ENCODE assay signal across 15 mouse cellular contexts in the genomic region with DNA sequence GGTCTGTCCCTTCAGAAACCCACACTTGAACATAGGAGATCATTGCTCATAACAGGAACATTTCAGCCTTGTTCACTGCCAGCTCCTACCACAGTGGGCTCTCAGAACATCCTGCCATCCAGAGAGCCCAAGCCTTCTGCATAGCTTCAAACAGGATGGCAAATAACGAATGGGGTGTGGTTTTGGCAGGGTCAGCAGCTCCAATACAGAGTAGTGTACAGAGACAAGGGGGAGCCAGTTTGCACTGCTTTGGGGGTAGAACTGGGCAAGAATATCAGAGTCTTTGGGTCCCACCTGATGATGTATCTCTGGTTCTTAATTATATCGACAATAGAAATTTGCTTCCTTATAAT. TPM values are rescaled to one million over a fixed set of nuclear protein-coding genes. Genes with fewer than 3 reads are reported as not detected.
DNase-seq lines count a peak whose midpoint lies in the region; ATAC-seq and TF ChIP-seq lines count a peak whose summit lies in the region.
"Had no signal": no experiment of that assay in that cellular context is flagged by ENCODE, and none has a peak within 500 bp of the region (broad histone marks: within the 10 kb centered on the region; RNA-seq: fewer than 3 reads in every experiment).

No protein-coding gene starts in this region.

- WGBS in forebrain, embryonic 13.5 days: 62% methylated on average over 2 of the region's 2 CpGs
- 77% methylated on average over 2 of the region's 2 CpGs for WGBS in forebrain, embryonic 11.5 days
- WGBS in intestine, embryonic 14.5 days: 52% methylated on average over 2 of the region's 2 CpGs
- 56% methylated on average over 2 of the region's 2 CpGs for WGBS in intestine, postnatal 0 days
- 60% methylated on average over 2 of the region's 2 CpGs for WGBS in midbrain, embryonic 15.5 days
- 76% methylated on average over 2 of the region's 2 CpGs for WGBS in midbrain, embryonic 10.5 days

- no peak for TF ChIP-seq CTCF in intestine, postnatal 0 days (IDR thresholded peaks at IDR 0.05; ENCODE audit: low read depth)

- no peaks in the 10 kb centered on the region for H3K27me3 ChIP-seq in forebrain, embryonic 13.5 days
- H3K27me3 ChIP-seq in forebrain, embryonic 11.5 days (ENCODE audit: control insufficient read depth, insufficient read depth, low read length): no peaks in the 10 kb centered on the region
- no peaks in the 10 kb centered on the region for H3K27me3 ChIP-seq in intestine, embryonic 14.5 days (replicated peaks; ENCODE audit: control insufficient read depth, insufficient read depth, low read length)
- H3K27me3 ChIP-seq in intestine, postnatal 0 days (replicated peaks; ENCODE audit: control insufficient read depth, insufficient read depth, low read length): no peaks in the 10 kb centered on the region
- no peaks in the 10 kb centered on the region for H3K27me3 ChIP-seq in midbrain, embryonic 15.5 days (replicated peaks)
- H3K27me3 ChIP-seq in midbrain, embryonic 10.5 days (ENCODE audit: low read depth, poor library complexity, severe bottlenecking): no peaks in the 10 kb centered on the region
- H3K27me3 ChIP-seq: limb, embryonic 13.5 days had no signal

- no peak for ATAC-seq in forebrain, embryonic 13.5 days
- no peak for ATAC-seq in forebrain, embryonic 11.5 days (replicated peaks; ENCODE audit: low FRiP score)
- no peak for ATAC-seq in intestine, embryonic 14.5 days (replicated peaks; ENCODE audit: low FRiP score, low TSS enrichment, low read depth)
- ATAC-seq in intestine, postnatal 0 days: no peak
- no peak for ATAC-seq in midbrain, embryonic 15.5 days (replicated peaks)
- ATAC-seq: midbrain, embryonic 16.5 days had no signal

- no peak for DNase-seq in forebrain, embryonic 11.5 days (ENCODE audit: low spot score)
- no peak for DNase-seq in intestine, embryonic 14.5 days (ENCODE audit: low spot score)
- no peak for DNase-seq in midbrain, embryonic 10.5 days (ENCODE audit: low spot score)
- DNase-seq in embryo, embryonic 9.5 days (ENCODE audit: extremely low spot score): no peak
- DNase-seq in spleen, postnatal 36 days (ENCODE audit: low spot score in 2 of 2): no peak
- DNase-seq: adrenal gland, postnatal 36 days; retina, postnatal 1 day; spleen, adult 18-20 months had no signal

- no peak overlapping the region for H3K4me3 ChIP-seq in forebrain, embryonic 13.5 days
- H3K4me3 ChIP-seq in forebrain, embryonic 11.5 days (ENCODE audit: low read depth, low read length): no peak overlapping the region
- H3K4me3 ChIP-seq in intestine, embryonic 14.5 days (ENCODE audit: low read depth, low read length): no peak overlapping the region
- no peak overlapping the region for H3K4me3 ChIP-seq in intestine, postnatal 0 days (ENCODE audit: low read depth, low read length)
- no peak overlapping the region for H3K4me3 ChIP-seq in midbrain, embryonic 15.5 days
- no peak overlapping the region for H3K4me3 ChIP-seq in midbrain, embryonic 10.5 days
- H3K4me3 ChIP-seq: limb, embryonic 13.5 days had no signal

- H3K4me1 ChIP-seq in forebrain, embryonic 13.5 days: peaks cover 14% of the 10 kb centered on the region; the same call in 1 of the 2 replicates
- no peaks in the 10 kb centered on the region for H3K4me1 ChIP-seq in forebrain, embryonic 11.5 days (replicated peaks; ENCODE audit: control insufficient read depth, insufficient read depth, low read length)
- peaks cover 28% of the 10 kb centered on the region for H3K4me1 ChIP-seq in intestine, embryonic 14.5 days (replicated peaks; ENCODE audit: control insufficient read depth, insufficient read depth, low read length)
- H3K4me1 ChIP-seq in intestine, postnatal 0 days (replicated peaks; ENCODE audit: control insufficient read depth, insufficient read depth, low read length): peaks cover 8% of the 10 kb centered on the region; the same call in 1 of the 2 replicates
- peaks cover 15% of the 10 kb centered on the region for H3K4me1 ChIP-seq in midbrain, embryonic 15.5 days
- H3K4me1 ChIP-seq in midbrain, embryonic 10.5 days: peaks cover 25% of the 10 kb centered on the region

- no peaks in the 10 kb centered on the region for H3K9me3 ChIP-seq in forebrain, embryonic 13.5 days (replicated peaks)
- no peaks in the 10 kb centered on the region for H3K9me3 ChIP-seq in forebrain, embryonic 11.5 days (ENCODE audit: control insufficient read depth, low read length)
- no peaks in the 10 kb centered on the region for H3K9me3 ChIP-seq in intestine, embryonic 14.5 days (ENCODE audit: control insufficient read depth, low read length)
- H3K9me3 ChIP-seq in intestine, postnatal 0 days (ENCODE audit: control insufficient read depth): no peaks in the 10 kb centered on the region
- H3K9me3 ChIP-seq in midbrain, embryonic 15.5 days: no peaks in the 10 kb centered on the region
- H3K9me3 ChIP-seq in midbrain, embryonic 10.5 days (replicated peaks): no peaks in the 10 kb centered on the region
- H3K9me3 ChIP-seq: limb, embryonic 13.5 days had no signal

- H3K27ac ChIP-seq in forebrain, embryonic 13.5 days: peak overlapping the region; percentile 70
- no peak overlapping the region for H3K27ac ChIP-seq in forebrain, embryonic 11.5 days (ENCODE audit: low read depth, low read length)
- peak overlapping the region; percentile 75 for H3K27ac ChIP-seq in intestine, embryonic 14.5 days (ENCODE audit: low read depth)
- H3K27ac ChIP-seq in intestine, postnatal 0 days (ENCODE audit: low read depth, low read length): no peak overlapping the region
- H3K27ac ChIP-seq in midbrain, embryonic 15.5 days: 0 out of 2 replicates have a peak overlapping the region, but pooled peaks have one; percentile 55
- H3K27ac ChIP-seq in midbrain, embryonic 10.5 days (replicated peaks): no peak overlapping the region
- H3K27ac ChIP-seq: limb, embryonic 13.5 days had no signal

- H3K4me2 ChIP-seq in forebrain, embryonic 13.5 days: no peak overlapping the region
- H3K4me2 ChIP-seq in forebrain, embryonic 11.5 days (ENCODE audit: low read depth, low read length, severe bottlenecking): no peak overlapping the region
- no peak overlapping the region for H3K4me2 ChIP-seq in intestine, embryonic 14.5 days (ENCODE audit: low read length)
- no peak overlapping the region for H3K4me2 ChIP-seq in intestine, postnatal 0 days (replicated peaks; ENCODE audit: low read depth)
- H3K4me2 ChIP-seq in midbrain, embryonic 15.5 days: no peak overlapping the region
- H3K4me2 ChIP-seq: limb, embryonic 13.5 days; lung, embryonic 14.5 days had no signal

- peaks cover 51% of the 10 kb centered on the region for H3K36me3 ChIP-seq in forebrain, embryonic 13.5 days (ENCODE audit: poor library complexity, severe bottlenecking)
- no peaks in the 10 kb centered on the region for H3K36me3 ChIP-seq in forebrain, embryonic 11.5 days (ENCODE audit: control insufficient read depth, insufficient read depth, low read length)
- H3K36me3 ChIP-seq in intestine, embryonic 14.5 days (ENCODE audit: control insufficient read depth, insufficient read depth, low read length): peaks cover 38% of the 10 kb centered on the region
- peaks cover 30% of the 10 kb centered on the region for H3K36me3 ChIP-seq in intestine, postnatal 0 days (ENCODE audit: control insufficient read depth, insufficient read depth)
- H3K36me3 ChIP-seq in midbrain, embryonic 15.5 days (replicated peaks): peaks cover 16% of the 10 kb centered on the region; the same call in 1 of the 2 replicates
- peaks cover 22% of the 10 kb centered on the region; the same call in 1 of the 2 replicates for H3K36me3 ChIP-seq in midbrain, embryonic 10.5 days
- H3K36me3 ChIP-seq: G1E had no signal

- H3K9ac ChIP-seq in forebrain, embryonic 13.5 days: no peak overlapping the region
- no peak overlapping the region for H3K9ac ChIP-seq in forebrain, embryonic 11.5 days (ENCODE audit: low read length)
- H3K9ac ChIP-seq in intestine, embryonic 14.5 days (ENCODE audit: low read length): no peak overlapping the region
- no peak overlapping the region for H3K9ac ChIP-seq in intestine, postnatal 0 days (ENCODE audit: low read depth, low read length)
- H3K9ac ChIP-seq in midbrain, embryonic 15.5 days: no peak overlapping the region
- H3K9ac ChIP-seq: limb, embryonic 13.5 days; lung, embryonic 14.5 days had no signal

RNA-seq across cellular contexts. Expression of gene Pde9a, which starts 33.6 kb away (rescaled TPM):
- 46.4 and 52.3 TPM in 2 replicates for polyA plus RNA-seq in forebrain, embryonic 13.5 days (2015; fragmentation: Nextera tagmentation; extraction: Ambion mirVana)
- polyA plus RNA-seq in forebrain, embryonic 11.5 days (2014; fragmentation: Nextera tagmentation; extraction: Ambion mirVana): 30.4 and 33.7 TPM in 2 replicates
- 61.0 and 76.0 TPM in 2 replicates for polyA plus RNA-seq in intestine, embryonic 14.5 days (2014; fragmentation: Nextera tagmentation; extraction: Ambion mirVana)
- 58.8 and 59.8 TPM in 2 replicates for polyA plus RNA-seq in intestine, postnatal 0 days (2015; fragmentation: Nextera tagmentation; extraction: Ambion mirVana)
- 36.1 and 38.1 TPM in 2 replicates for polyA plus RNA-seq in midbrain, embryonic 15.5 days (2015; fragmentation: Nextera tagmentation; extraction: Ambion mirVana)
- polyA plus RNA-seq in midbrain, embryonic 10.5 days (2016; fragmentation: Nextera tagmentation; extraction: Ambion mirVana): 12.1 and 21.1 TPM in 2 replicates
- polyA plus RNA-seq: G1E had no signal

Comparison
In these comparisons a context has a peak if more than half of its experiments do, and no peak if none do; other contexts are left out.
1. H3K27ac ChIP-seq: peak in forebrain, embryonic 13.5 days (single experiment), intestine, embryonic 14.5 days (single experiment) and midbrain, embryonic 15.5 days (single experiment); none in forebrain, embryonic 11.5 days (single experiment), intestine, postnatal 0 days (single experiment) and midbrain, embryonic 10.5 days (single experiment).